Mouse (Mus musculus): ENCODE results near the gene Gm49336. TPM values are rescaled to one million over a fixed set of nuclear protein-coding genes. Genes with fewer than 3 reads are reported as not detected.

Gm49336 gene
- polyA plus RNA-seq, 1 experiment from 2014 or later: 50.3 TPM

DNA sequence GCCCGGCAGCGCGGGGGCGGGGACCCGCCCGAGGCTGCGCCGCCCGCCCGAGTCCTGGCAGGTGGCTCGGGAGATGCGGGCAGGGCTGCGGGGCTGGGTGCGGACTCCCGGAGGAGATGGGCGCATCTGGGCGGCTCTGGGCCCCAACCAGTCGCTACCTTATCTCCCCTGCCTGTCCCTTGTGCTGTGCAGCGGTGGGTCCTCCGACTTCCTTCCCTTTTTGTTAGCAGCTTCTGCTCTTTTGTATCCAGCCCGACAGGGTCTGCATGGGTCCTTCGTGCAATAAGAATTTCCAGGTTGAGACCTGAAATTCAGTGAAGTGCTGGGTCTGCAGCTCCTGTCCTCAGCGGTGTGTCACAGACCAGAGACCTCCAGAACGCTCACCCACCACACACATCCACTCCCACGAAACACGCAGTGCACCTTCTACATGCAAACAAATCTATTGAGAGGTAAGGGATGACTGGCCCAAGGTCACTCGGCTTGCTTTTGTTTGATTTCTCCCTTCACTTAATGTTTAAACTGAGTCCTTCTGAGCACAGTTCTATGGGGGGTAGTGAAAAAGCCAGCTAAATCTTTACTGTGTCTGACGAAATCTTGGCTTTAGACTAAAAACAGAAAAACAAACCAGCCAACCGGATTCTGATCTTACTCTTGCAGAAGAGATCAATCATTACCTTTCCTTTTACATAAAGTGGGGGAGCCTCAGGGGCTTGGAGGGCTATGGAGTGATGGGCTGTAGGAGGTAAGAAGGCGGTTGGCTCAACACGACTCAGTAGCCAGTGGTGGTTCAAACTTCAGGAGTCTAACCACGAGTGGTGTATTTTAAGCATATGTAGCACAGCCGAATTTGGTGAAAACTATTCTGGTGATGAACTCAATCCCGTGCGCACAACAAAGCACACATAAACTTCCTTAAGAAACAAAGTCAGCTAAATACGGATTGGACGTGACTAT lies 73.4 kb downstream of the Gm49336 start:
- peak; percentile 76 for ATAC-seq
- 19% methylated on average over 37 of the region's 37 CpGs for WGBS
- H3K9ac ChIP-seq (replicated peaks): peak overlapping the region; percentile 84
- H3K27me3 ChIP-seq: peaks cover 34% of the 10 kb centered on the region
- no peaks in the 10 kb centered on the region for H3K36me3 ChIP-seq
- peaks cover 19% of the 10 kb centered on the region for H3K4me1 ChIP-seq (replicated peaks)
- peak overlapping the region; percentile 80 for H3K27ac ChIP-seq
- H3K4me2 ChIP-seq (replicated peaks): peak overlapping the region; percentile 89
- H3K9me3 ChIP-seq: no peaks in the 10 kb centered on the region
- peak overlapping the region; percentile 75 for H3K4me3 ChIP-seq (replicated peaks)

DNA sequence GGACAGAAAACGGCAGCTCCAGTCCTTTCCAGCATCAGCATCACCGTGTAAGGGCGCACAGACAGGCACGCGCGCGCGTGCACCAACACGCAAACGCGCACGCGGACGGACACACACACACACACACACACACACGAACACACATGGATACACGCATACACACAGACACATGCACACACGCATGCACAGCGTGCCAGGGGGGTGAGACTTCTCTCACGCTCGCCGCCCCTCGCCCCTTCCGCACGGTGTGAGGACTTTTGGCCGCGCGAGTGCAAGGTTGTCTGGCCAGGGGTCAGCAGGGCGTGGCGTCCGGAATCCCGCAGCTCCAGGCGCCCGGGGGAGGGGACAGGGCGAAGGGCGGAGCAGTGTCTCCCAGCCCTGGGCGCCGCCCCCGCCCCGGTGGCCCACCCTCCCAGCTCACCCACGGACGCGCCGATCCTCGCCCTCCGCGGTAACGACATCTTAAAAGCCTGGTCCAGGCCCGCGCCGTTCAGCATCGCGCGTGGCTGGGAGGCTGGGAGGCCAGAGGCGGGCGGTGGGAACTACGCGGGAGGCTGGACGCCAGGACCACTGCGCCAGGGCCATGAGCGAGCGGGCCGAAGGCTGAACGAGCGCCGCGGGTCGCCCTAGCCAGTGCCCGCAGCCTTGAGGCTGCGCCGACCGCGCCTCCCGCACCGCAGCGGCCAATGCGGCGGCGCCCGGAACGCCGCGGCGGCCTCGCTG lies 74.3 kb downstream of the Gm49336 start:
- Histone ChIP-seq H3K36me3 (no peaks in the 10 kb centered on the region), H3K9me3 (no peaks in the 10 kb centered on the region), H3K27me3 (peaks cover 34% of the 10 kb centered on the region), H3K27ac (peak overlapping the region; percentile 80), H3K4me2 (replicated peaks) (peak overlapping the region; percentile 89), H3K9ac (replicated peaks) (peak overlapping the region; percentile 84), H3K4me3 (replicated peaks) (peak overlapping the region; percentile 75), H3K4me1 (replicated peaks) (peaks cover 28% of the 10 kb centered on the region)
- ATAC-seq: peak; percentile 90
- under 1% methylated on average over 75 of the region's 84 CpGs for WGBS

DNA sequence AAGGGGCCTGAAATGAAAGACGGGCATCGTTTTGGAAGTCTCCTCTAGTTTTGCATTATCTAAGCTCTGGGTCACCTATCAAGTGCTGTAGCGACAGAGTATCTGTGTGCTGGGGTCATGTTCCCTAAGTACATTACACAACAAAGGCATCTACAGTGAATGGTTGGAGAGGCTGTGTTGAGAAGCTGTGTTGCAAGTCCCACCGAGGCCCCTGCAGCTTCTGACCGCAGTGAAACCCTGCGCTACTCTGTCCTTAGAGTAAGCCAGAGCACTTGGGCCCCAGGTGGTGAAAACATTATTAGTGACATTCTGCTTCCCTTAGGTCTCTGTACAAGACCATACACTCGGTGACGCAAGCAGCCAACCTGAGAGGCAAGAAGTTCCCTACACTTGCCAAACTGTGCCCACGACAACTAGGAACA lies 74.8 kb downstream of the Gm49336 start:
- H3K36me3 ChIP-seq: no peaks in the 10 kb centered on the region
- peak overlapping the region; percentile 84 for H3K9ac ChIP-seq (replicated peaks)
- peaks cover 34% of the 10 kb centered on the region for H3K27me3 ChIP-seq
- H3K4me3 ChIP-seq (replicated peaks): peak overlapping the region; percentile 75
- peak overlapping the region; percentile 89 for H3K4me2 ChIP-seq (replicated peaks)
- 0 out of 2 replicates have a peak overlapping the region, but pooled peaks have one; percentile 17 for H3K27ac ChIP-seq
- ATAC-seq: no peak
- peaks cover 28% of the 10 kb centered on the region for H3K4me1 ChIP-seq (replicated peaks)
- no peaks in the 10 kb centered on the region for H3K9me3 ChIP-seq
- WGBS: 26% methylated on average over 9 of the region's 9 CpGs

DNA sequence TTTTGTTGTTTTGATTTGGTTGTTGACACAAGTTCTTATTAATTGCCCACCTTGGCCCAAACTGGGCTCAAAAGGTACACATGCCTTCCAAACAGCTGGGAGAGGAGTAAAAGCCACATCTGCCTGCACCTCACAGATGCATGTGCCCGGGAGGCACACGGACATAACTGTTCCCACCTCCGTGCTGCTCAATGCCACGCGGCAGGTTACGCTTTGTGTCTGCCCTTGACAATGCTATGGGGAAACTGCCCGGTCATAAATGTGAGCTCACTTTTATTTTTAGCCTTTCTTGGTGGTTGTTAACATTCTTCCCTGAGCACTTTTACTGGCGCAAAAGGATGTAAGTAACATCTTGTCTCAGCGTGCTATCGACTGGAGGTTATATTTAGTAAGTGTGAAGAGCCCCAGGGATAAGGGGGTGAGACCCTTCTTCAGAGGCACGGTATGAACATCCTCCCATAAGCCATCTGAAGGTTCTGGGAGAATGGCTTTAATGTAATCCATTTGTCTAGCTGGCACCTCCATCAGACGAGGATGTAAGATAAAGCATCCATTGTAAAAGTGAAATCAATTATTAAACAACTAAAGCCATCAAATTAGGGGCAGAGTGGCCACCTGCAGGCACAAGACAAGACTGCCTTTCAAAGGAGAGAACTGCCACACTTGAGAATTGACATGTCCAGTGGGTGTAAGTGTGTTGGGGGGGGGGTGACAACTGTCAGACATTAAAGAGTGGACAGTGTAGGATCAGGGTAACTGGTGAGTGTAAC lies 78.8 kb downstream of the Gm49336 start:
- H3K4me3 ChIP-seq (replicated peaks): no peak overlapping the region
- H3K9ac ChIP-seq (replicated peaks): no peak overlapping the region
- H3K4me1 ChIP-seq (replicated peaks): peaks cover 17% of the 10 kb centered on the region
- no peak overlapping the region for H3K27ac ChIP-seq
- no peaks in the 10 kb centered on the region for H3K36me3 ChIP-seq
- WGBS: 65% methylated on average over 12 of the region's 12 CpGs
- ATAC-seq: no peak
- no peak overlapping the region for H3K4me2 ChIP-seq (replicated peaks)
- H3K27me3 ChIP-seq: peaks cover 23% of the 10 kb centered on the region
- H3K9me3 ChIP-seq: no peaks in the 10 kb centered on the region

DNA sequence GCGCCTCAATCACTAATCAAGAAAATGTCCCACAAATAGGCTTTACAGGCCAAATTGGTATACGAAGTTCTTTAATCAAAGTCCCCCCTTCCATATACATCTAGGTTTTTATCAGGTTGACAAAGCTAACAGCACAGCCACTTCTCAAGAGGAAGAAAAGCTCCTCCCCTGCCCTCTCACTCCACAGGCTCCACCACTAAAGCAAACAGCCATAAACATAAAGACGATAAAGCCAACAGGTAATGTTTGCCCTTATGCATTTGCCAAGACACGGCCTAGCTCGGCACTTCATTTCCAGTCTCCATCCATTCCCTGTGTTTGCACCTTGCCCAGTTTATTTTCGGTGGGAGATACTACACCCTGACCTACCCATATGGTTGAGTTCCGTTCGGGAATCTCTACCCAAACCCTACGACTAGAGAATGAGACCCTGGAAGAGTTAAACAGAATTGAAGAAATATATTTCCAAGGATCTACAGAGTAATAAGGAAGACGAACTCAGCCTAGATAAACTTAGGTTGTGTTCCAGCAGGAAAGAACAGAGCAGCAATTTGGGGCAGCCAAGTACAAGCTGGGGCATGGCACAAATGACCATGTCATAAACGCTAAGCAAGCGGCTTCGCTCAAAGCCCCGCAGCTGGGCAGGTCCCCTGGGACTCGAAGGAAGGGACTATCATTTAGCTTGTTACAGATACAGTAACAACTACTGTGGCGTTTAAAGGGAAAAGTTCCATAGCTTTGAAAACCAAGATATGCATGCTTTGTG lies 80.3 kb downstream of the Gm49336 start:
- H3K9ac ChIP-seq (replicated peaks): no peak overlapping the region
- no peak for ATAC-seq
- no peaks in the 10 kb centered on the region for H3K36me3 ChIP-seq
- H3K9me3 ChIP-seq: no peaks in the 10 kb centered on the region
- WGBS: 88% methylated on average over 16 of the region's 16 CpGs
- peaks cover 12% of the 10 kb centered on the region for H3K4me1 ChIP-seq (replicated peaks)
- no peak overlapping the region for H3K4me3 ChIP-seq (replicated peaks)
- H3K27me3 ChIP-seq: peaks cover 19% of the 10 kb centered on the region
- no peak overlapping the region for H3K4me2 ChIP-seq (replicated peaks)
- no peak overlapping the region for H3K27ac ChIP-seq

DNA sequence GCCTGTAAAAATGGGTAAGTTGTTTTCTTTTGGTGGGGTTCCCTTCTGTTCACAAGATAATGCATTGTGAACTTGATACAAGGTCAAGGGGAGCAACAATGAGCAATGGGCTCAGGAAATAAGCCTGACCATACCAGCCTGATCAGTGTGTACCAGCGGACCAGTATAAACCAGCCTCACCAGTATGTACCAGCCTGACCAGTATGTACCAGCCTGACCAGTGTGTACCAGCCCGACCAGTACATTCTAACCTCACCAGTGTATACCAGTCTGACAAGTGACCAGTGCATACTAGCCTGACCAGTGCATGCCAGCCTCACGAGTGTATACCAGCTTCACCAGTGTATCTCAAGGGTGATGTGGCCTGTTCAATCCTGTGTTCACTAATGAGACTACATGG lies 87.9 kb downstream of the Gm49336 start:
- 89% methylated on average over 3 of the region's 3 CpGs for WGBS
- ATAC-seq: no peak
- H3K4me3 ChIP-seq (replicated peaks): no peak overlapping the region

More for the DNA sequence above, 87.9 kb downstream of the Gm49336 start:
- H3K36me3 ChIP-seq: no peaks in the 10 kb centered on the region
- no peaks in the 10 kb centered on the region for H3K9me3 ChIP-seq
- H3K4me1 ChIP-seq (replicated peaks): no peaks in the 10 kb centered on the region
- H3K4me2 ChIP-seq (replicated peaks): no peak overlapping the region
- H3K27me3 ChIP-seq: no peaks in the 10 kb centered on the region
- H3K27ac ChIP-seq: no peak overlapping the region
- no peak overlapping the region for H3K9ac ChIP-seq (replicated peaks)

MicroRNAs within 50 kb of the gene (microRNA counts, 519-probe panel; counts per million panel counts)
- microRNA mmu-miR-719: 110 counts per million, percentile 56 among the panel's probes with 10 or more counts

Small RNAs within 50 kb of the gene (microRNA-seq; reads per million reads assigned to microRNA genes)
- not detected for gene Mir719

Other genes starting within 250 kb of the Gm49336 start
- gene Atp8a2, start 54.3 kb downstream of the Gm49336 start, polyA plus RNA-seq (2015; fragmentation: Nextera tagmentation; extraction: Ambion mirVana): 28.1 and 30.6 TPM in 2 replicates
- 0.05 and 0.10 TPM in 2 replicates for gene Nupl1, start 76 bp downstream of the Gm49336 start, polyA plus RNA-seq (2015; fragmentation: Nextera tagmentation; extraction: Ambion mirVana)
- gene Mtmr6, start 13.7 kb upstream of the Gm49336 start, polyA plus RNA-seq (2015; fragmentation: Nextera tagmentation; extraction: Ambion mirVana): 60.2 and 67.2 TPM in 2 replicates
- gene Amer2, start 121.8 kb upstream of the Gm49336 start, polyA plus RNA-seq (2015; fragmentation: Nextera tagmentation; extraction: Ambion mirVana): 27.2 and 30.8 TPM in 2 replicates

Data from midbrain, embryonic 13.5 days (tissue).